Mouse (Mus musculus) spleen, adult 2 months (tissue): ENCODE data around the gene Zfp617.
A peak's percentile ranks its signal among the peaks of the same experiment; 100 is the strongest.

Experiments used
- CTCF ChIP-seq: fragments of 200-500 bp; IDR thresholded peaks from 2 replicates; pipeline ENCODE4 v1.5.1; 2011; ENCODE audit warnings: mild to moderate bottlenecking, inconsistent platforms; ENCODE audit not compliant: insufficient read depth, insufficient read length, insufficient replicate concordance; ENCODE audit errors: extremely low read depth
- POLR2A ChIP-seq: fragments of 200-500 bp; IDR thresholded peaks from 2 replicates; pipeline ENCODE4 v1.6.1; 2011; ENCODE audit warnings: low read depth, low read length, inconsistent platforms

- TF ChIP-seq CTCF (no peak), POLR2A (peak; percentile 17; the same call in 1 of the 2 replicates)
These were observed 26.7 kb upstream of the Zfp617 start, which contains the start of gene Zfp709 for GRCm38 (mm10) chr8:71881618-71882274.
